Mouse (Mus musculus): ENCODE data around the gene Abr.

- no peak for TF ChIP-seq POLR2A (IDR thresholded peaks at IDR 0.05; ENCODE audit: low read depth, low read length)
- TF ChIP-seq CTCF (IDR thresholded peaks at IDR 0.05; ENCODE audit: borderline replicate concordance, insufficient read depth, low read length), result no peak
Measured at GRCm38 (mm10) chr11:76650862-76651560, 28.9 kb upstream of the Abr start.
